Mouse (Mus musculus) heart, adult 2 months (tissue): ENCODE measurements at regions not wholly inside any gene's neighbourhood (a gene's known extent, or its start where the extent isn't known, plus 50 kb on each side); places are given as distances from the start of the nearest gene placed in this dataset.

Source experiments
- CTCF ChIP-seq: fragments of 200-600 bp; IDR thresholded peaks from 2 replicates; pipeline ENCODE4 v1.8.1; 2022; ENCODE audit warnings: antibody characterized with exemption, mild to moderate bottlenecking, moderate library complexity
- POLR2A ChIP-seq: fragments of 200-500 bp; IDR thresholded peaks from 2 replicates; pipeline ENCODE4 v1.6.1; 2011; ENCODE audit warnings: mild to moderate bottlenecking, low read depth, low read length, control low read depth; ENCODE audit not compliant: insufficient read depth

GRCm38 (mm10) chr12:8412125-8412524 lies 87.7 kb downstream of the Rhob start:
- TF ChIP-seq CTCF = no peak
- TF ChIP-seq POLR2A = no peak
